Mouse (Mus musculus) kidney, adult 9 months (tissue): ENCODE measurements around the gene Bbs9.

ENCODE experiments used
- DNase-seq: peaks from one replicate; pipeline ENCODE4 v3.0.0; 2022

Bbs9 gene

DNA sequence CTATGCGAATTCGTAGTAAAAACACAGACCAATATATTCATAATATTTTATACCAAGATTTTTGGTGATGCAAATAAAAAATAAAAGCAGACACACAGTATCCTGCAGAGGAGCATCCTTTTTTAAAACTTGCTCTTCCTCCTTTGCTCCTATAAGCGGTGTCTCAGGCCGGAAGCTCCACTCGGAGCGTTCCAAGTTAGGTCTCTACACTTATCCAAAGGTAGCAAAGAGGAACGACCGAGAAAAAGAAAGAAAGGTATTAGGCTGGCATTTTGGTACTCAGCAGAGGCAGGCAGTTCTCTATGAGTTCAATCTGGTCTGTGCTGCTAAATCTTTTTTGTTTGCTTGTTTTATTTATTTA lies 6.6 kb upstream of the Bbs9 start:
- DNase-seq = no peak

GRCm38 (mm10) chr9:22469643-22470042 lies 5.9 kb upstream of the Bbs9 start, which contains the start of gene Rp9:
Rp9 (minus strand) TSS chr9:22469743.
- DNase-seq = no peak

- DNase-seq = peak; percentile 23
Observed at GRCm38 (mm10) chr9:22476265-22476664, 750 bp downstream of the Bbs9 start.

DNA sequence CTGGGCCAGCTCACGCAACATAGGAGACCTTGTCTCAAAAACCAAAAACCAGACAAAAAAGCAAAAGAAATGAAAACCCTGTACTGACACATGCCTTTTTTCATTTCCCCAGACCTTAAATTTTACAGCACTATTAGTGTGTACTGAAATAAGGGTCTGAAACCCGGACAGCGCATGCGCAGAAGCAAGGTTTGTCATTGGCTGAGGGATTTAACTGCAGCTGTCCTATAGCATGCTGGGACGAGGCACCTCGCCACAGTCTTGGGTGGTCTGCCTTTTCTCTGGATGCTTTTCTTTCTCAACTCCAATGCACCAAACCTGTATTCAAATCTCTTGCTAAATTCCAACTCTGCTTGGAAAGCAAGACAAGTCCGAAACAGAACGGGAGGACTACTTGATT lies 3.4 kb downstream of the Bbs9 start:
- DNase-seq = no peak

- no peak for DNase-seq
Observed at GRCm38 (mm10) chr9:22483866-22484561, 8.5 kb downstream of the Bbs9 start.

GRCm38 (mm10) chr9:22484562-22485308 lies 9.2 kb downstream of the Bbs9 start:
- no peak for DNase-seq

- DNase-seq = no peak
Observed at GRCm38 (mm10) chr9:22486211-22486610, 10.7 kb downstream of the Bbs9 start.

DNA sequence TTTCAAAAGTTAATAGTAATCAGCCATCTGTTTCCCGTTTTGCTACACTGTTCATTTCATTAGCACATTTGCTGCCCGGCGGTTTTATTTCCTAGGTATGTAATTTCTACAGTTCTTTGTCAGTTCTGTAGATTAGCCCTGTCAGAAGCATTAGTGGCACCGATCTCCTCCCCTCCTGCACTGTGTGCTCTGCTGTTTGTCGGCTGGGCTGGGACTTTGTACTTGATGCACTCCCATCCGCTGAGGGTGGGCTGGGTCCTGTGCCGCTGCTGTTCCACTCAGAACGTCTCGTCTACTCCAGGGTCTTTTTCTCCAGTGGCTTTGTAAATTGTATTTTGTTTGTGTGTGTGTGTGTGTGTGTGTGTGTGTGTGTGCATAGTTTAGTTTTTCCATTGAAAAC lies 13.4 kb downstream of the Bbs9 start:
- DNase-seq = no peak

- no peak for DNase-seq
Observed at GRCm38 (mm10) chr9:22494203-22494807, 18.8 kb downstream of the Bbs9 start.

- no peak for DNase-seq
Observed at GRCm38 (mm10) chr9:22495133-22495532, 19.6 kb downstream of the Bbs9 start.

DNA sequence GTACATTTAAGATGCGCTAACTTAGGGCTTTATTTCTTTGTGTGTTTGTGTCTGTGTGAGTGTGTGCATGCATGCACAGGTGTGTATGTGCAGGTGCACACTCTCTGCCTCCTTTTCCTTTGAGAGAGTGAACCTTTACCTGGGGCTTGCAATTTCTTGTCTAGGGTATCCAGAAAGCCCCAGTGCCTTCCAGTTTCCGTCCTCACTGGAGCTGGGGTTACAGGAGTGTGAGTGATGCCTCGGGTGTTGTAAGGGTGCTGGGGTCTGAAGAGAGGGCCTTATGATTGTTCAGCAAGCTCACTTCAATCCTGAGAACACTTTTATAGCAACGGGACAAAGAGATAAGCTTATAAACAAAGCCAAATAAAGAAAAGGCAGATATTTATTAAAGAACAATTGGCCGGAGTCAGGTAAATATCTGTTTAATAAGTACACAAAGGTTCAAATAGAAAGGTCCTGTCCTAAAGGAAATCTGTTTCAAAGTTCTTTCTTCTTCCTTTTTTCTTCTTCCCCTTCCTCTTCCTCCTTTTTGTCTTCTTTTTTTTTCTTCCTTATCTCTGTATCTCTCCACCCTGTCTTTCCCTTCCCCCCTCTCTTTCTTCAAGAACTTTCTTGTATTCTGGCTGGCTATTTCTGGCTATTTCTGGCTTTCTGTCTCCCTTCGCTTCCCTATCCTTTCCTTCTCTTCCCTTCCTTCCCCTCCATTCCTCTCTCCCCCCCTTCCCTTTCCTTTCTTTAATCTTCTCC lies 21.7 kb downstream of the Bbs9 start:
- no peak for DNase-seq

DNA sequence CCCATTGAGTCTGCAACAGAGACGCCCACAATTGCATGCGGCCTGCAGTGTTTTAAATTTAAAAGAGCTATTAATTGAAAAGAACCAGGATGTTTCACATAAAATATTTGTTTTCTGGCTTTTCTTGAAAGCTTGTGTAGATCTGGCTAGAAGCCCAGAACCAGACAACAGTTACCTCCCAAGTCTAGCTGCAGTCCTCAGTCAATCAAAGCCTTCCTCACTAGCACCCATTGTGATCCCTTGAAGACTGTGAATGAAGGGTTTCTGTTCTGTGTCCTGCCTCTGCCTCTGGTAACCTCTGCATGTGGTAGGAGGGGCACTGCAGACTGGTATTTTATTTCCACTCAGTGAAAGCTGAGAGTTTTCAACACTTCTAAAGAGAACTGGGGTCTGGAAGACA lies 27.5 kb downstream of the Bbs9 start:
- no peak for DNase-seq

DNA sequence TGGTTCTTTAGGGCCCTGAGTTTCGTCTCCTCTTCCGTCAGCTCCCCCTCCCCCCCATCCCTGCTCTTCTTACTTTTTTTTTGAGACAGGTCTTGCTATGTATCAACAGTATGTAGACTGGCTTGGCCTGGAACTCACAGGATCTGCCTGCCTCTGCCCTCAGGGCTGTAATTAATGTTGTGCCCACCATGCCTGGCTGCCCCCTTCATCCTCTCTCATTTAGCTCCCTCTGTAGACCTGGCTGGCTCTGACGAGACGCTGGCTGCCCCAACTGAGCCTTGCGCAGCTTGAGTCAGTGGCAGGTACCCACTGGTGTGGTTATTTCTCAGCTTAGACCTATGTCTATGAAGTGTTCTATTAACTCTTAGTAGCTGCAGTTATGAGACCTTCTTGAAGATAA lies 28.1 kb downstream of the Bbs9 start:
- no peak for DNase-seq

GRCm38 (mm10) chr9:22505574-22505973 lies 30.1 kb downstream of the Bbs9 start:
- DNase-seq = peak; percentile 12

- DNase-seq = no peak
Observed at GRCm38 (mm10) chr9:22515076-22515475, 39.6 kb downstream of the Bbs9 start.

DNA sequence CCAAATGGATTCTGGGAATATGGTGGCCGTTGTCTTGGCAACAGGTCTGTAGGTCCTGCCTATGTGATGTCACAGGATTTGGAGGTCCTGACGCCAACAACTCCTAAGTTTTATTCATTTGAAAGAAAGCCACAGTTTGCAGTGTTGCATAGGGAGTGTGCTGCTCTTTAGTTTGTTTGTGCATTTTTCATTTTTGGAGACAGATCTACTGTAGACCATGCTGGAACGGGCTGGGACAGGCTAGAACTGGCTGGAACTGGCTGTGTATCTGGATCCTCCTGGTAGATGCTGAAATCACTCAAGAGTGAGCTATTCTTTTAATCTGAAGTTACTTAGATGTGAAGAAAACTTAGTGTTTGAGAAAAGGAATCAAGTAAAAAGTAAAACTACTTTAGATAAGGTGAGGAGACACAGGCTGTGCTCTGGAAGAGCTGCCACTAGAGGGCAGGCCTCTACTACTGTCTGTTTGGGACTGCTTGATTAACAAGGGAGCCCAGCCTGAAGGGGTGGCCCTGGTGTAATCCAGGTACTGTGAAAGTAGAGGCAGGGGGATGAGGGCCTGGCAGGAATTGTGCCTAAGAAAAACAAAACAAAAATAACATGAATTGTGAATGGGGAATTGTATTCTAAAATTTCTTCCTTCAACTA lies 43.0 kb downstream of the Bbs9 start:
- peak; percentile 30 for DNase-seq

GRCm38 (mm10) chr9:22523460-22523859 lies 47.9 kb downstream of the Bbs9 start:
- DNase-seq = no peak

- no peak for DNase-seq
Observed at GRCm38 (mm10) chr9:22530734-22531489, 55.4 kb downstream of the Bbs9 start.

DNA sequence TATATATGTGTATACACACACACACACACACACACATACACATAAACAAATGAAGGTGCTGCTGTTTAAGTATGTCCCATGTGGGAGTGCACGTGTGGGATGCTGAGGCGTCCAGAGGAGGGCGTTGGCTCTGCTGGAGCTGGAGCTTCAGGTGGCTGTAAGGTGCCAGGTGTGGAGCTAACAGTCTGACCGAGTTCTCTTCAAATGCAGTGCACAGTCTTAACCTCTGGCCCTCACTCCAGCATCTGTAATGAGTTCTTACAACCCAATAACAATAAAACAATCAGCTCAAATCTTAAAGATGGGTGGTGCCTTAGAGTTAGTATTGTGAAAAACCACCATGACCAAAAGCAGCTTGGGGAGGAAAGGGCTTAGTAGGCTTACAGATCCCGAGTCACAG lies 56.6 kb downstream of the Bbs9 start:
- DNase-seq = no peak

- peak; percentile 28 for DNase-seq
Observed at GRCm38 (mm10) chr9:22532810-22533447, 57.4 kb downstream of the Bbs9 start.

GRCm38 (mm10) chr9:22537767-22538373 lies 62.4 kb downstream of the Bbs9 start:
- DNase-seq = no peak
